Mouse (Mus musculus) lung, adult 18-20 months (tissue): ENCODE data around the gene Stk11.

Experiments used
- DNase-seq, 2 experiments: peaks; one replicate each; pipeline ENCODE4 v3.0.0; 2022; ENCODE audit warnings: mixed read lengths in 2 of 2

The Stk11 gene

DNA sequence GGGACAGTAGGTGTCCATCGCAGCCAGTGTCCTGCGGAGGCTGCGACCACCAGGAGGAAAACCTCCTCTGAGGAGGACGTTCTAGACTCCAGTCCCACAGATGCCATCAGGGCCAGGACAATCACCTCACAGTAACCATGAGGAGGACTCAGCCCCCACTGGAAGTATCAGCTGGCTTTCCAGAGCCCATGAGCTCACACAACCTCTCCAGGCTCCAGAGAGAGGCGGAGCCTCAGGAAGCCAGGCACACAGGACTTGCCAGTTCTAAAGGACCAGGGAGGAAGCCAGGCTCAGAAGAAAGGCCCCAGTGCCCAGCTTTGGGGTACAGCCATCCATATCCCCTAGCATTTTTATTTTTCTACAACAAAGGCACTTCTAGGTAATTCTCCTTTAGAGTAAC lies 20.1 kb upstream of the Stk11 start:
- peak; percentile 56 to 78 for DNase-seq

DNA sequence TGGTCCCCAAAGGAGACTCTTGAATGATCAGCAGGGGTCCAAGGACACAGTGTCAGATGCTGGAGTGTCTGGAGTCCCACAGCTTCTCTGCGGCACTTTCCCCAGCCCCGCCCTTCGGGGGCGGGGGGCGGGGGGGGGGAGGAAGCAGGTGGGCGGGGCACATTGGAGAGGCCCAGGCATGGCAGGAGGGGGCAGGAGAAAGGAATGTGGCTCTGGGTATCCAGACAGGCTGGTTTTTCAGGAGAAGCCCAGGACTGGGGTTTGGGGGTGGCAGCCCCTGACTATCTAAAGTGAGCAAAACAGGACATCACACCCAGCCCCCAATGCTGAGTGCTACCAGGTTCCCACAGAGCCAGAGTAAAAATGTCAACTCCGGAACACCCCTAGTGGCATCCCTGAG lies 18.3 kb upstream of the Stk11 start:
- peak in 1 of 2 experiments; percentile 65 for DNase-seq

DNA sequence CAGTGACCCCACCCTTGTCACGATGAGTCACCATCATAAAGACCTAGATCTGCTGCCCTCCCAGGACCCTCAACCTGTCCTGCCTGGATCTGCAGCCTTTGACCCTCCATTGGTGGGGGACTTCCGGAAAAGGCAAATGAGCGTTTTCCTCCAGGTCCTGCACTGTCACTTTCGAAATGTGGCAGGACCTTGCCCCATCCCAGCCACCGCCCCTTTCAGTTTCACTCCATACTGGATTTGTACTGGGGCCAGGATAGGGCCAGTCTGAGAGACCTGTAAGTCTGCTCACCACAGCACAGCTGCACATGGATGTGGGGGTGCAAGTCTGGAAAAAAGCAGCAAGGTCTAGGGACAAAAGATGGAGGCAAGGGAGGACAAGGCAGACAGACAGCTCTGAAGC lies 17.0 kb upstream of the Stk11 start:
- peak; percentile 43 to 56 for DNase-seq

GRCm38 (mm10) chr10:80100982-80101381 lies 14.6 kb upstream of the Stk11 start:
- peak; percentile 66 to 76 for DNase-seq

- peak; percentile 87 to 91 for DNase-seq
Observed at GRCm38 (mm10) chr10:80102216-80102915, 13.2 kb upstream of the Stk11 start.

GRCm38 (mm10) chr10:80103032-80103431 lies 12.6 kb upstream of the Stk11 start:
- no peak for DNase-seq

DNA sequence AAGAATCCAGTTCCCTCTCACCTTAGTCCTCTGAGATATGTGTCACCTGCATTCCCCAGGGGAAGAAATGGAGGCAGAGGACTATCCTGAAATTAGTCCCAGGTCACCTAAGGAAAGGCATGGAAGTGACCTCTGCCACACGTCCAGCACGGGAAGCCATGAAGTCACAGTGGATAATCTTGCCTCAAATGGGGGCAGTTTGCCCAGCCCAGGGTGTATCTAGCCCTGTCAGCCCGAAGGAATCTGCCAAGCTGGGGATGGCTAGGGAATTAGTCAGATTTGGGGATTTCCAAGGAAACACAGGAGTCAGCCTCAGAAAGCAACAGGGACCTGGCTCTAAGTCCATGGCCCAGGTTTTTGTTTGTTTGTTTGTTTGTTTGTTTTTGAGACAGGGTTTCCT lies 11.4 kb upstream of the Stk11 start:
- no peak for DNase-seq

GRCm38 (mm10) chr10:80105460-80105859 lies 10.1 kb upstream of the Stk11 start, which contains the start of gene Sbno2:
Gene Sbno2, minus strand, starts transcription at chr10:80105571.
- peak in 1 of 2 experiments; percentile 36 for DNase-seq

- peak; percentile 38 to 60 for DNase-seq
Observed at GRCm38 (mm10) chr10:80105926-80106325, 9.7 kb upstream of the Stk11 start.

DNA sequence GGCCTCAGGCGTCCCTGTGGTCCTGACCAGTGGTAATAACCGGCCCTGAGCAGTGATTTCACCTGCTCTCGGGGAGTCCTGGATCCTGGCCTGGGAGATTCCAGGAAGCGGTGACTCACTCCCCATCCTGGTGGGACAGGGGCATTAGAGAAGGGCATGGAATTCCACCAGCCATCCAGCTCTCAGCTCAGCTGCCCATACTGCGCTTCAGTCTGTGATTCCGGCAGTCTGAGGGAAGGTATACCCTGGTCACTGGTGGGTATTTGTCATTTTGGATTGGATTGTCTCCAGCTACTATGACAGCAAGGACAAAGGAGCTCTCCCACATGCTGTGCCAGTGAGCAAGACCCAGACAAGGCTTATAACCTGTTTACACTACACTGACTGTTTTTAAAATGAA lies 7.9 kb upstream of the Stk11 start:
- DNase-seq = no peak

DNA sequence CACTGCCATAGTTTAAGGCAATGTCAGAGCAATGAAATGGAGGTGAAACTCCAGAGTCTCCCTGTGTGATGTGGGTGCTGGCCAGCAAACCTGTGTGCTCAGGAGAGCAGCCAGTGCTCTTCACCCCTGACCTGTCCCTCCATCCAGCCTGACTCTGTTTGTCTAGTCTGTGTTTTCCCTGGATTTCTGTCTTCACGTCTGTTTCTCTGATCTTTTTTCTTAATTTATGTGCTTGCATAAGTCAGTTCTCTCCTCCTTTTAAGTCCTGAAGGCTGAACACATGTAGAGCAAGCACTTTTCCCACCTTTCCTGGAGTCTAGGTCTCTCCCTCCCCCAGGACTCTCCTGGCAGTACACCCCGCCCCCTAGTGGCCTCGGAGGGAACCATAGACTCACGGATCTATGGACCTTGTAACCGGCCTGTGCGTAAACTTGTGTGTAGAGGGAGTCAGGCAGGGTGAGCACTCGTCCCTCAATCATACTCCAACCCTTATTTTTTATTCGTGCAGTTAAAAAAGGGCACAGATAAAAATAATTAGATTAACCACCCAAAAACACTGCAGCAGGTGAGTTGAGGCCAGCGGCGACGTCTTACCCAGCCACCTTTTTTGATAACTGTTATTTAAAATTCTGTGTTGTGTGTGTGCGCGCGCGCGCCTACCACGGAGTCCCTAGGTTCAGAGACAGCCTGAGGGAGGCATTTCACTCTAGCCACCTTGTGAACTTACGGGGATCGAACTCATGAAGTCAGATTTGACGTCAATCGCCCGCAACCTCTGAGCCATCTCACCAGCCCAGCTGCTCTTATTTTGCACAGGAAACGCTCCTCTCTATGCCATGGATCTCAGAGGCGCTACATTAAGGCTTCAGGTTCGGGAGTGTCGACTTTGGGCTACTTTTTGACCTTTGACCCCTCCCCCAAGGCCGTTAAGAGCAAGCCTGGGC lies 990 bp upstream of the Stk11 start:
- peak; percentile 93 to 96 for DNase-seq

DNA sequence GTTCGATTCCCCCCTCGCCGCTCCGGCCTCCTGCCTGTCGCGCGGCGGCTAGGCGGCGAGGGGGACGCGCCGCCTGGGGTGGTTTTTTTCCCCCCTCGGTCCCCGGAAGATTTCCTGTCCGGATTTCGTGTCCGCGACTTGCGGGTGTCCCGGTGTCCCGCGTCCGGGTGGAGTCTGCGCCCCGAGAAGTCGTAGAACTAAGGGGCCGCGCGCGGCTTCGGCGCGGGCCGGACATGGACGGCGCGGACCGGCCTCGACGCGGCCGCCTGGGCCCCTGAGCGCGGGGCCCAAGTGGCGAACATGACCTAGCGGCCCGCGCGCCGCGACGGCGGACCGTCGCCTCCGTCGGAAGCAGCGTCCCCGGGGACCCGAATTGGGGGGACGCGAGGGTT lies 337 bp downstream of the Stk11 start:
- no peak for DNase-seq

DNA sequence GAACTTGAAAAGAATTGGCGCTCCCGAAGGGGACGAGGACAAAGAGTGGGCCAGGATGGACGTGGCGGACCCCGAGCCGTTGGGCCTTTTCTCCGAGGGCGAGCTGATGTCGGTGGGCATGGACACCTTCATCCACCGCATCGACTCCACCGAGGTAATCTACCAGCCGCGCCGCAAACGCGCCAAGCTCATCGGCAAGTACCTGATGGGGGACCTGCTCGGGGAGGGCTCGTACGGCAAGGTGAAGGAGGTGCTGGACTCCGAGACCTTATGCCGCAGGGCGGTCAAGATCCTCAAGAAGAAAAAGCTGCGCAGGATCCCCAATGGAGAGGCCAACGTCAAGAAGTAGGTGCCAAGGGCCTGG lies 942 bp downstream of the Stk11 start:
- peak in 1 of 2 experiments; percentile 26 for DNase-seq

DNA sequence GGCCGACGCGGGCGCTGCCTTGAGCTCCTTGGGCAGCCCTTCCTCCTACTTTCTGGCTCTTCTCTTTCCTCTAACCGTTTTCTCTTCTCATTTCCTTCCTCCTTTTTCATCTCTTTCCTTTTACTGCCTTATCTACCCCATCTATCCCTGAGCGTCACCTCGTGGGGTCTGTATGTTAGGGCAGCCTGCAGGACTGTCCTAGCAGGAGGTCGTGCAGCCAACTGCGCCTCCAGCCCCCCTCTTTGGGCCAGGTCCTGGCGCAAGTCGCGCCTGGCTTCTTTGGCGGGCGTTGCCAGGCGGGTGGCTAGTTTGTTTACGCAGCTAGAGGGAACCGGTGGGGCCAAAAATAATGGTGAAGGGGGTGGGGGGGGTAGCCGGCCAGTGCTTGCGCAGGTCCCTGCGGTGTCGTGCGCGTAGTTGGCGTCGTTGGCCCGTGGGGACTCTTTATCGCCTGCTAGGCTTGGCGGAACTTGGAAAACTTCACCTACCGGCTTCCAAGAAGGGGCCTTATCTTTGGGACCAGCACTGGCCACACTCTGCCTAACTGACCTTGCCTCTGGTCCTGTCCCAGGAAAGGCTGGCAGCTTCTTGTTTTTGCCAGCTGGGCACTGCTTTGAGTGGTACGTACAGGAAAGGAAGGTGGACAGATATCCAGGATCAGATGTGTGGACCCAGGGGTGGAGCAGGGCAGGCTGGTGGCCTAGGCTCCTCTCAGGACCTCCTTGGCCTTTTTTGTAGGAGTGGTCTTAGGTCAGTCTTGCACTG lies 1.5 kb downstream of the Stk11 start:
- peak; percentile 73 to 80 for DNase-seq

GRCm38 (mm10) chr10:80117736-80118135 lies 2.1 kb downstream of the Stk11 start:
- no peak for DNase-seq

DNA sequence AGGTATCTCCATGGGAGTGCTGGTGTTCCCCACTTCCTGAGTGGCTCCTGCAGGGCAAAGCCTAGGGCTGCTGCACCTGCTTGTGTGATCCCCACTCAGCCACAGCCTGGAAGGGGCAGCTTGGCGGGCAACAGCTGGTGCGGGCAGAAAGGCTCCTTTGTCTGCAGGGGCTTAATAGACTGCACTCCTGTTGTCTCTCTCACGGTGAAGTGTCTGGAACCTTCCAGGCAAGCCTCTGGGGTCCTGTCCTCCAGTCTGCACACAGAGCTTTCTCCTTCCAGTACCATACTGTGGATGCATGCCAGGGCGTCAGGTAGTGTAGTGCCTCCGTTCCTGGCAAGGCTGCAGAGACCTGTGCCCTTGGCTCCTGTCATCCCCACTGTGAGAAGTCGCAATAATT lies 2.9 kb downstream of the Stk11 start:
- no peak for DNase-seq

DNA sequence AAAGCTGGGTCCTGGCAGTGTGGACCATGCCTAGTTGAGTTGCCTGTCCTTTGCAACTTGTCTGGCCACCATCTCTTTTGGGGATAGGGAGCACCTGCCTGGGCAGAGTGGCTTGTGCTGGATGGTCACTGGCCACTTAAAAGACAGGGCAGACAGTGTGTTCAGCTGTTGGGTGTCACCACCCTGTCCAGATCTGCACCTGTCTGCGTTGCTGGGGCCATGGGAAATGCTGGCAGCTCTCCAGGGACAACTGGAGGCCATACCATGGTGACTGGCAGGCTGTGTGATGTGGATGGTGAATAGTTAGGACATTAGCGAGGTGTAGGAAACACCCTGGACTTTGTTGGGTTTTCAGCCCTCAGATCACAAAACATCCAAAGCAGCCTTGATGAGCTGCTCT lies 4.5 kb downstream of the Stk11 start:
- DNase-seq = no peak

- no peak for DNase-seq
Observed at GRCm38 (mm10) chr10:80121639-80122038, 6.0 kb downstream of the Stk11 start.

DNA sequence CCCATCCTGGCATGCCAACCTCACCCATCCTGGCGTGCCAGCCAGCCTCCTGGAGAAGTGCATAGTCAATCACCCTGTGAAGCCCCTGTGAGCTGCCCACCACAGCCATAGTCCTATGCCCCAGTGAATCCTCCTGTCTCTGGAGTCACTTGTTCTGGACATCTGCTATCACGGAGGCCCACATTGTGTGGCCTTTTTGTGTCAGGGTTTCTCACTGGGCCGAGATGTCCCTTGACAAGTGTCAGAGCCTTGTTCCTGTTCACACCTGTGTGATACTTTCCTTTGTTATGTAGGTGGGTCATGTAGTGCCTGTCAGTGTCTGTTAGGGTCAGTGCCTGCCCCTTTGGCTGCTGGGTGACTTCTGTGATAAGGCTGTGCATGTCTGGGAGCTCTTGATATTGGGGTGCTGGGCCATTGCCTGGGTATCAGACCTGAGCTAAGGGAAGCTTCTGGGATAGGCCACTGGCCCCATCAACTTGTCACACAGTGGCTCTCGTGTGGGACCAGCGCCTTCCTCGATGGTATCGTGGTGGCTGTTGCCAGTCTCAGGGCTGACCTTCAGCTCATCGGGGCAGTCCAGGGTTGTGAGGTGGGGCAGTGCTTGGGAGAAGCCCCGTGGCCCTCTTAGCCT lies 8.4 kb downstream of the Stk11 start:
- no peak for DNase-seq

DNA sequence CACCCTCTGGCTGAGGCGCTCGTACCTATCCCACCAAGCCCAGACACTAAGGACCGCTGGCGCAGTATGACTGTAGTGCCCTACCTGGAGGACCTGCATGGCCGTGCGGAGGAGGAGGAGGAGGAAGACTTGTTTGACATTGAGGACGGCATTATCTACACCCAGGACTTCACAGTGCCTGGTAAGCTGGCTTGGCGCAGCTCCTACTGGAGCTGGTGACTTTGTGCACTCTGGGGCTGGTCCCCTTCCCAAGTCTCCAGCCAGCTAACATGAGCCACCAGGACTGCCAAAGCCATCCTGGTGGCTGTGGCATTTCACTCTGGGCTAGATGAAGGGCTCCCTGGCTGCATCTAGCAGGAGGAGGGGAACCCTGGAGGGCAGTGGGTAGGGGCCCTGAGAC lies 12.3 kb downstream of the Stk11 start:
- no peak for DNase-seq

DNA sequence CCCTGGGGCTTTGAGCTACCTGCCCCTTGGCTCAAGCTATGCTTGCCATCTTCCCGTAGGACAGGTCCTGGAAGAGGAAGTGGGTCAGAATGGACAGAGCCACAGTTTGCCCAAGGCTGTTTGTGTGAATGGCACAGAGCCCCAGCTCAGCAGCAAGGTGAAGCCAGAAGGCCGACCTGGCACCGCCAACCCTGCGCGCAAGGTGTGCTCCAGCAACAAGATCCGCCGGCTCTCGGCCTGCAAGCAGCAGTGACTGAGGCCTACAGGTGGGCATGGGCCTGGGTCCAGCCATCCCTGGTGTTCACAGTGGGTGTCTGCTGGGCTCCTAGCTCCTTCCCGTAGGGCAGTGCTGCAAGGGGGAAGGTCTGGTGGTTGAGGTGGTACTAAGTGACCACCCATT lies 14.2 kb downstream of the Stk11 start:
- DNase-seq = no peak

- DNase-seq = no peak
Observed at GRCm38 (mm10) chr10:80130403-80131031, 14.9 kb downstream of the Stk11 start.
